ENCODE assay signal across 8 mouse cellular contexts in the genomic region with DNA sequence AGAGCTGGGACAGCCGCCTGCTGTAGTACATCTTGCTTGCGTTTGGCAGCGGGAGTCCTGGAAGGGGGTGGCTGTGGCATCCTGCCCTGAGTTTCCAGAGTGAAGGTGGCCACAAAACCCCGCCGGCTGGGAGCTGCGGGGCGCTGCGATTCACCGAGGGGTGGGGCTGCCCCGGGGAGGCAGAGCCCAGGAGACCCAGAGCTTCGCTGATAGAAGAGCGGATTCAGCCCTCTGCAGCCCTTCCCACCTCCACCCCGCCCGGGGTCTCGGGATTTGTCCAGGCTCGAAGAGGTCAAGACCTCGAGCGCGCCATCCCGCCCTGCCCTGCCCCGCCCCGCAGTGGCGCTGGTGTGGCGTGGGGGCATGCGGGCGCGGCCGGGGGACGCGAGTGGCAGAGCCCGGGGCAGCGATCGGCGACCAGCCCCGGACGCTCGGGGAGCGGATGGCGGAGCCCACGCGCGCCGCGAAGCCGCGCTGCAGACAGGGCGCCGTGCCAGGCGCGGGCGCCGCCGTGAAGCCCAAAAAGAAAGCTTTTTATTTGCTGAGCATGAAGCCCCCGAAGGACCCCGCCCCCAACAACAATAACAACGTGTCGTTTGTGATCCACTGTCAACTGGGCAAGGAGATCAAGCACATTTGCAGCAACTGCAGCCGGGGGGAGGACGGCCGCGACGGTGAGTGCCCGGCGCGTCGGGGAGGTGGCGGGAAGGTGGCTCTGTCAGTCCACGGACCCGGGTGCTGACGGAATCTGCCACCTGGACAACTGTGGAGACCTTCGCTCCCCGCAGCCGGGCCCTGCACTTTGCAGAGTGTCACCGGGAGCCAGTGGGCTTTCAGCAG.
DNase-seq lines count a peak whose midpoint lies in the region; ATAC-seq and TF ChIP-seq lines count a peak whose summit lies in the region.

No protein-coding gene starts in this region.

- peaks cover 32% of the 10 kb centered on the region for H3K4me1 ChIP-seq in forebrain, embryonic 15.5 days
- H3K4me1 ChIP-seq in lung, postnatal 0 days (ENCODE audit: insufficient read depth, low read depth, low read length) = no peaks in the 10 kb centered on the region

- H3K36me3 ChIP-seq in forebrain, embryonic 15.5 days = no peaks in the 10 kb centered on the region
- H3K36me3 ChIP-seq in lung, postnatal 0 days (ENCODE audit: insufficient read depth, low read length) = no peaks in the 10 kb centered on the region

- under 1% methylated on average over 64 of the region's 74 CpGs for WGBS in forebrain, embryonic 15.5 days
- under 1% methylated on average over 59 of the region's 74 CpGs for WGBS in lung, postnatal 0 days

- TF ChIP-seq CTCF in lung, postnatal 0 days (IDR thresholded peaks at IDR 0.05) = no peak; the same call in none of the 2 replicates

- ATAC-seq in forebrain, embryonic 15.5 days (replicated peaks) = peak; percentile 75
- peak; percentile 66 for ATAC-seq in lung, postnatal 0 days

- peak; percentile 66 for DNase-seq in NIH3T3 (ENCODE audit: low read depth)
- DNase-seq in cerebellum, adult 11-12 months = peak; percentile 76
- DNase-seq in heart, postnatal 4 days = peak; percentile 61
- DNase-seq in layer of hippocampus, postnatal 14 days (ENCODE audit: low spot score in 2 of 2) = peak; percentile 71 to 79
- DNase-seq in lung, postnatal 0 days (ENCODE audit: low spot score) = peak; percentile 43
- DNase-seq in right cerebral cortex, postnatal 14 days = peak; percentile 64
- DNase-seq in spleen, adult 12 weeks (ENCODE audit: low spot score) = no peak

- TF ChIP-seq EP300 in lung, postnatal 0 days (IDR thresholded peaks at IDR 0.05) = no peak

- peak overlapping the region; percentile 99 for H3K4me2 ChIP-seq in forebrain, embryonic 15.5 days (replicated peaks)
- H3K4me2 ChIP-seq in lung, postnatal 0 days (replicated peaks; ENCODE audit: low read depth, low read length) = peak overlapping the region; percentile 98

- H3K27me3 ChIP-seq in forebrain, embryonic 15.5 days = no peaks in the 10 kb centered on the region
- no peaks in the 10 kb centered on the region for H3K27me3 ChIP-seq in lung, postnatal 0 days (replicated peaks; ENCODE audit: insufficient read depth, low read length)

- peak overlapping the region; percentile 70 for H3K4me3 ChIP-seq in forebrain, embryonic 15.5 days
- peak overlapping the region; percentile 61 for H3K4me3 ChIP-seq in lung, postnatal 0 days (ENCODE audit: low read depth, low read length)

- peak overlapping the region; percentile 25; the same call in 1 of the 2 replicates for H3K27ac ChIP-seq in forebrain, embryonic 15.5 days (replicated peaks)
- no peak overlapping the region for H3K27ac ChIP-seq in lung, postnatal 0 days (ENCODE audit: low read length)

- H3K9me3 ChIP-seq in forebrain, embryonic 15.5 days = no peaks in the 10 kb centered on the region
- H3K9me3 ChIP-seq in lung, postnatal 0 days (ENCODE audit: low read length) = no peaks in the 10 kb centered on the region

- peak overlapping the region; percentile 83 for H3K9ac ChIP-seq in forebrain, embryonic 15.5 days (replicated peaks)
- peak overlapping the region; percentile 39; the same call in 1 of the 2 replicates for H3K9ac ChIP-seq in lung, postnatal 0 days (replicated peaks; ENCODE audit: low read depth)
